Mouse (Mus musculus): ENCODE results near the gene Scn4a.

DNA sequence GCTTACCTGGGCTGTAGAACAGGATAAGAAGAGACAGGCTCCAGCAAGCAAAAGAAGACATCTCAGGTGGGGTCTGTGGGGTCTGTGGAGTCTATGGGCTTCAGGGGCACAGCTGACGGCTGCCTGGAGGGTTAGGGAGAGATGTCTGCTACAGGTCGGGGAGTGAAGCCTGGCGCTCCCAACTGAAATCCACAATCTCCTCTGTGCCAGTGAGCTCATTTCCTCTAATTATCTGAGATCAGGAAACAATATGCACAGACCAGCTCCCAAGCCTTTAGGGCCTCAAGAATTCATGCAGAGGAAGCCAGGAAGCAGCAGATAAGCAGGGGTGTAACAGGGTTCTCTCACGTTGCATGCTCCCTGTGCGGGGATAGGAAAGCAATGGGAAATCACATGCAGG is 29.3 kb upstream of the Scn4a start:
- TF ChIP-seq CTCF (IDR thresholded peaks at IDR 0.05; ENCODE audit: insufficient read depth, low read depth, low read length) (no peak), POLR2A (IDR thresholded peaks at IDR 0.05; ENCODE audit: insufficient read depth, low read depth, low read length) (no peak)

Measured in olfactory bulb, adult 2 months (tissue).